ENCODE assay signal across 8 mouse cellular contexts in the genomic region with DNA sequence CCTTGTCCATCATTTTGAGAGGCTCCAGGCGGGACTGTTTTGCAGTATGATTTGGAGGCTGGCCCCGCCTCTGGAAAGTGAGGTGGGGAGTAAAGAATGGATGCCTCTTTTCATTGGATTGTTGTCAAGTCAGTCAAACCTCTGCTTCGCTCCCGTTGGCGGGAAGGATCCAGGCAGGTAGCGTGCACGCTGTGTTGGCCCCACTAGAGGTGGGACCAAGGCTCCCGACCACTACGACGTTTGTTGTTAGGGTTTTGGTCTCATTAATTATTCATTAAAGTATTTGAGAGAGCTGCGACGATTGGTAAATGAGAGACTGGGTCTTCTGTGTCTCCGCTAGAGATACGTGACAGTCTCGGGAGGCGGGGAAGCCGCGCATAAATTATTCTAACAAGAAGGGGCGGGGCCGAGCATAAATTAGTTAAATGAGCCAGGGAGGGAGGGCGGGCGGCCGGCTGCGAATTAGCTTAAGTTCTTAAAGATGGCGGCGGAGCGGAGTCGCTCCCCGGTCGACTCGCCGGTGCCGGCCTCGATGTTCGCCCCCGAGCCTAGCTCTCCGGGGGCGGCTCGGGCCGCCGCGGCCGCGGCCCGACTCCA. TPM values are rescaled to one million over a fixed set of nuclear protein-coding genes. Genes with fewer than 3 reads are reported as not detected.
DNase-seq lines count a peak whose midpoint lies in the region; ATAC-seq and TF ChIP-seq lines count a peak whose summit lies in the region.

A gene (plus strand): TSS at position 420 of the 597 bp plus-strand sequence.

- WGBS in bone marrow, adult 2 months, result under 1% methylated on average over 45 of the region's 45 CpGs
- under 1% methylated on average over 45 of the region's 45 CpGs for WGBS in embryonic facial prominence, embryonic 15.5 days
- under 1% methylated on average over 41 of the region's 45 CpGs for WGBS in limb, embryonic 14.5 days
- under 1% methylated on average over 39 of the region's 45 CpGs for WGBS in midbrain, postnatal 0 days

- peak within 1 kb of the TSS; percentile 85 for H3K9ac ChIP-seq in embryonic facial prominence, embryonic 15.5 days
- peak within 1 kb of the TSS; percentile 87 for H3K9ac ChIP-seq in limb, embryonic 14.5 days (ENCODE audit: low read depth, low read length, severe bottlenecking)
- H3K9ac ChIP-seq in midbrain, postnatal 0 days (replicated peaks; ENCODE audit: low read length, poor library complexity, severe bottlenecking), result peak within 1 kb of the TSS; percentile 93

- H3K4me2 ChIP-seq in embryonic facial prominence, embryonic 15.5 days (replicated peaks), result peak within 1 kb of the TSS; percentile 72
- H3K4me2 ChIP-seq in limb, embryonic 14.5 days (replicated peaks; ENCODE audit: low read depth, low read length, severe bottlenecking), result peak within 1 kb of the TSS; percentile 89
- peak within 1 kb of the TSS; percentile 95 for H3K4me2 ChIP-seq in midbrain, postnatal 0 days (ENCODE audit: low read depth, low read length, poor library complexity, severe bottlenecking)

- H3K4me3 ChIP-seq in bone marrow, adult 2 months (replicated peaks; ENCODE audit: control insufficient read depth, low read depth, low read length), result peak within 1 kb of the TSS; percentile 79
- peak within 1 kb of the TSS; percentile 89 for H3K4me3 ChIP-seq in embryonic facial prominence, embryonic 15.5 days (replicated peaks)
- H3K4me3 ChIP-seq in limb, embryonic 14.5 days (replicated peaks; ENCODE audit: low read length), result peak within 1 kb of the TSS; percentile 90
- peak within 1 kb of the TSS; percentile 89 for H3K4me3 ChIP-seq in midbrain, postnatal 0 days (ENCODE audit: low read depth, low read length)

- peak; percentile 100 for DNase-seq in 416B (ENCODE audit: low read depth)
- peak; percentile 100 for DNase-seq in heart, adult 8-10 months (ENCODE audit: low spot score)
- DNase-seq in kidney, adult 9 months, result peak; percentile 100
- peak; percentile 100 for DNase-seq in limb, embryonic 14.5 days (ENCODE audit: low spot score)
- DNase-seq in midbrain, postnatal 0 days (ENCODE audit: low spot score), result peak; percentile 100
- DNase-seq in spleen, postnatal 14 days (ENCODE audit: low spot score in 2 of 2), result peak; percentile 86 to 87

- peak; percentile 97 for ATAC-seq in embryonic facial prominence, embryonic 15.5 days (ENCODE audit: insufficient number of reproducible peaks, low FRiP score, low TSS enrichment, low read depth)
- peak; percentile 94 for ATAC-seq in limb, embryonic 14.5 days (ENCODE audit: low FRiP score, low read depth)
- ATAC-seq in midbrain, postnatal 0 days (ENCODE audit: low FRiP score), result peak; percentile 97

- peak within 1 kb of the TSS; percentile 87 for H3K27ac ChIP-seq in bone marrow, adult 2 months (ENCODE audit: control insufficient read depth, insufficient read depth, low read depth, low read length, poor library complexity)
- H3K27ac ChIP-seq in embryonic facial prominence, embryonic 15.5 days (replicated peaks), result peak within 1 kb of the TSS; percentile 88
- peak within 1 kb of the TSS; percentile 84 for H3K27ac ChIP-seq in limb, embryonic 14.5 days (replicated peaks; ENCODE audit: low read depth, low read length)
- peak within 1 kb of the TSS; percentile 80 for H3K27ac ChIP-seq in midbrain, postnatal 0 days (ENCODE audit: low read depth, low read length)

- H3K36me3 ChIP-seq in embryonic facial prominence, embryonic 15.5 days, result peaks cover 10% of the 10 kb centered on the region
- H3K36me3 ChIP-seq in limb, embryonic 14.5 days (ENCODE audit: control insufficient read depth, insufficient read depth, low read length), result peaks cover 7% of the 10 kb centered on the region
- no peaks in the 10 kb centered on the region for H3K36me3 ChIP-seq in midbrain, postnatal 0 days (ENCODE audit: insufficient read depth, low read length)

- peaks cover 4% of the 10 kb centered on the region; the same call in 1 of the 2 replicates for H3K4me1 ChIP-seq in bone marrow, adult 2 months (ENCODE audit: control insufficient read depth, insufficient read depth, low read length)
- H3K4me1 ChIP-seq in embryonic facial prominence, embryonic 15.5 days, result peaks cover 37% of the 10 kb centered on the region
- peaks cover 32% of the 10 kb centered on the region for H3K4me1 ChIP-seq in limb, embryonic 14.5 days (ENCODE audit: control insufficient read depth, insufficient read depth, low read length)
- H3K4me1 ChIP-seq in midbrain, postnatal 0 days (ENCODE audit: insufficient read depth, low read length), result peaks cover 17% of the 10 kb centered on the region

- peak; percentile 88; the same call in 1 of the 2 replicates for TF ChIP-seq POLR2A in bone marrow, adult 2 months (IDR thresholded peaks at IDR 0.05; ENCODE audit: borderline replicate concordance, control insufficient read depth, low read depth, low read length)
- TF ChIP-seq POLR2A in limb, embryonic 14.5 days (IDR thresholded peaks at IDR 0.05; ENCODE audit: borderline replicate concordance, extremely low read depth, insufficient read depth, insufficient read length), result 0 out of 2 replicates have a peak, but pooled peaks have one; percentile 64

- H3K9me3 ChIP-seq in embryonic facial prominence, embryonic 15.5 days (replicated peaks), result no peaks in the 10 kb centered on the region
- no peaks in the 10 kb centered on the region for H3K9me3 ChIP-seq in limb, embryonic 14.5 days (ENCODE audit: control insufficient read depth, low read length)
- H3K9me3 ChIP-seq in midbrain, postnatal 0 days (ENCODE audit: low read length), result no peaks in the 10 kb centered on the region

- no peak for TF ChIP-seq CTCF in bone marrow, adult 2 months (IDR thresholded peaks at IDR 0.05; ENCODE audit: control insufficient read depth, insufficient read depth, low read length)
- TF ChIP-seq CTCF in midbrain, postnatal 0 days (IDR thresholded peaks at IDR 0.05), result no peak

- H3K27me3 ChIP-seq in embryonic facial prominence, embryonic 15.5 days, result no peaks in the 10 kb centered on the region
- H3K27me3 ChIP-seq in limb, embryonic 14.5 days (ENCODE audit: control insufficient read depth, insufficient read depth, low read length), result no peaks in the 10 kb centered on the region
- no peaks in the 10 kb centered on the region for H3K27me3 ChIP-seq in midbrain, postnatal 0 days (ENCODE audit: insufficient read depth, low read length)

RNA-seq across cellular contexts. Expression of the gene that starts here (rescaled TPM):
- 46.1 and 53.9 TPM in 2 replicates for polyA plus RNA-seq in bone marrow, adult 2 months (2011; ENCODE audit: insufficient read depth, insufficient read length, low replicate concordance, missing spikeins)
- polyA plus RNA-seq in embryonic facial prominence, embryonic 15.5 days (2015; fragmentation: Nextera tagmentation; extraction: Ambion mirVana), result 36.4 and 39.1 TPM in 2 replicates
- total RNA-seq in heart, adult 8-10 months (2022), result 10 to 100 TPM; 24.8 to 31.0 (median 29.0) TPM
- polyA plus RNA-seq in limb, embryonic 14.5 days (2012; rRNA removed), result 39.6 and 43.9 TPM in 2 replicates
- 32.6 and 36.8 TPM in 2 replicates for polyA plus RNA-seq in limb, embryonic 14.5 days (2014; fragmentation: Nextera tagmentation; extraction: Ambion mirVana)
- 76.1 and 99.3 TPM in 2 replicates for total RNA-seq in midbrain, postnatal 0 days (2014; rRNA removed)
- polyA plus RNA-seq in midbrain, postnatal 0 days (2015; fragmentation: Nextera tagmentation; extraction: Ambion mirVana), result 40.0 and 41.6 TPM in 2 replicates

Comparison
In these comparisons a context has a peak if more than half of its experiments do, and no peak if none do; other contexts are left out.
1. Peak in every context shown above with its lines: DNase-seq, ATAC-seq, H3K4me3 ChIP-seq and H3K27ac ChIP-seq.